Mouse (Mus musculus) adrenal gland, adult (tissue): Measurements from ENCODE around the gene Frat1.
A peak's percentile ranks its signal among the peaks of the same experiment; 100 is the strongest.

Experiments
- DNase-seq, 2 experiments: peaks; one replicate each; pipeline ENCODE4 v3.0.0; 2022 to 2023; ENCODE audit warnings: low spot score in 1 of 2; ENCODE audit not compliant: inconsistent age in 2 of 2

The Frat1 gene

DNA sequence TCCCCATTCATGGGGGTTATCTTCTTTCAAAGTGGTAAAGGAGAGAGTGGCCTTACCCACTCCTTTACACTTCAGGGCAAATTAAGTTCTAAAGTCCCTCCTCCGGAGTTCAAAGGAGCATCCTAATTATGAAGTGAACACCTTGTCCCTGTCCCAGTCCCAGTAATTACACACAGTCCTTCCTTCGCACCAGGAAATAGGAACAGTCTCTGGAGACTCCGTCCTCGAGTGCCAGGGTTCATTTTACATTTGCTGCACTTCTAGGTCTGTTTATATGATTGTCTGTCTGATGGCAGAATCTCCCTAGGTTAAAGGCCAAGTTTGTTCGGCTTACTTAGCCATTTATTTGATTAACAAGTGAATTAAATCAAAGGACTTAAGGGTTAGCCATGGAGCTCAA, 13.4 kb upstream of the Frat1 start:
- no peak for DNase-seq

DNA sequence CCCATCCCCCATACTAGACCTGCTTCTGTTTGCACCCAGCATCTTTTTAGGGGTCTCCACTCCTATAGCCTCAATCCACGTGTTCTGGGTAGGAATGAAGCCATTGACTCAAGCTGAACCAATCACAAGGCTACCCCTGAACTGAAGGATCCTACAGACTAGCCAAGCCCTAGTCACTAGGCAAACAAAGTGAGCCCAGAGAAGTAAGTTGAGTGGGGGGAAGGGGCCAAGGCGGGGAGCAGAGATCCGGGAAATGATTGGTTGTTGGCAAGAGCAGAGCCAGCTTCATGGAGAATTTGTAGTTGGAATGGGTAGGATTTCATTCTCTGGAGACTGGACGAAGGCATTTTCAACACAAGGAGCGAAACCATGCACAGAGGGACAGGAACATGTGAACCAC, 12.9 kb upstream of the Frat1 start:
- no peak for DNase-seq

DNA sequence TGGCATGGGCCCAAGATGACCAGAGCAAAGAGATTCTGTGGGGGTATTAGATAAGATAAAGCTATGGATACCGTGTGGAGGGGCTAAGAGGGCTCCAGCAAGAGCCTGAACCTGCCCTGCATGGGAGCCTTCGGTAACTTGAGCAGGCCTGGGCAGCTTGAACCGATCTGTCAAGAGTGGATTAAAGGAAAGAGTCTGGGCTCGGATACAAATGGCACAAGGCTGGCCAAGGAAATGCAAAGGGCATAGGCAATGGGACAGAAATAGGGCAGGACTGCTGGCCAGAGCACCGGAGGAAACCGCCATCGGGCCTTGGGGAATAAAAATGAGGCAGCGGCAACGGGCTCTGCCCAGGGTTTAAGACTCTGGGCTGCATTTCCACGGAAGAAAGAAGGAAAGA, 12.4 kb upstream of the Frat1 start:
- peak in 1 of 2 experiments; percentile 55 for DNase-seq

DNA sequence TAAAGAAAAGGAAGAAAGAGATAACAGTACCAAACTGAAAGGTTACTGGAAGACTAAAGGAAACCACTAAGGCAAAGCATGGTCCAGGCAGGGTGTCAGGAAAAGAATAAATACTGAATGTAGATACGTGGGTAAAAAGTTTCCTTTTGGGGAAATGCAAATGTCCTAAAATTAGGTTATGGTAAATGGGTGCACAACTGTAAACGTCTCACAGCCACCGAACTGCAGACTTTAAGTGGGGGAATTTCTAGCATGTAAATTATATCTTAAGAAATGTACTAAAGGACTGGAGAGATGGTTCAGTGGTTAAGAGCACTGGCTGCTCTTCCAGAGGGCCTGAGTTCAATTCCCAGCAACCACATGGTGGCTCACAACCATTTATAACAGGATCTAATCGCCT, 11.0 kb upstream of the Frat1 start:
- no peak for DNase-seq

DNA sequence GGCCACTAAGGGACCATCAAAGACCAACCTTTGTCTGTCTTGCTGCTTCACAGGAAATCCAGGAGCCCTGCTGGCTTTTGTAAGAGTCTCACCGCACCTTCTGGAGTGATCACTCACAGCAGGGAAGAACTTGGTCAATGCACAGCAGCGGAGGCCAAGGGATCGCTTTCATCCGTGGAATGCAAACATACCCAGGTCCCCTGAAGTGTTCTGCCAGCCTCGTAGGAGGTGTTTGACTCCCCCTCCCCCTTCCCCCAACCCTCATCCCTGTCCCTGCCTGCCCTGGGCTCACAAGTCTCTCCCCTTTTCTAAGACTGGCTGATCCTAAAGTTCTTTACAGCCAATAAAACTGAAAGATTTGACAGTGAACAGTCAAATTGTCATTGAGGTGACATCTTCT, 8.3 kb upstream of the Frat1 start:
- no peak for DNase-seq

DNA sequence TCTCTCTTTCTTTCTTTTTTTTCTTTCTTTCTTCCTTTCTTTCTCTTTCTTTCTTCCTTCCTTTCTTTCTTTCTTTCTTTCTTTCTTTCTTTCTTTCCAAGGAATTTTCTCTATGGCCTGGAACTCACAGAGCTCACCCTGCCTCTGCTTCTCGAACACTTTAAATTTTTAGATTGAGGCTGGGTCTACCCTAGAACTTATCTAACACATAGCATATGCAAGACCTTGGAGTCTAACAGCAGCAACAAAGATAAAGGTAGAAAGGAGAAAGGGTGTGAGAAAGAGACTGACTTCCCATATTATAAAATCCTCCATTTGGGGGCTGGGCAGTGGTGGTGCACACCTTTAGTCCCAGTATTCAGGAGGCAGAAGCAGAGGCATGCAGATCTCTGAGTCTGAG, 7.2 kb upstream of the Frat1 start:
- no peak for DNase-seq

DNA sequence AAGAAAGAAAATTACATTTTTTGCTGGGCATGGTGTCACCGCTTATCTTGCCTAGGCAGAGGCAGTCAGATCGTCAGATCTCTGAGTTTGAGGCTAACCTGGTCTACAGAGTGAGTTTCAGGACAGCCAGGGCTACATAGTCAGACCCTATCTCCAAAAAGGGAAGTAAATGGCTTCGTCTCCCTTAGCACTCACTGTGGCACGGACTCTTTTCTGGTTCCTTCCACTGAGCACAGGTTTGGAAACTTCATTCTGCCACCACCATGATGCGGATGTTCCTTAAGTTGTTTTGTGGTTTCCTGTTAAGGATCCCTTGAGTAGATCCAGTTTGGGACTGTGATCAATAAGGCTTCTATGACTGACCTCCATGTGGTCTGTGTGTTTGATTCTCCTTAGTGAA, 4.8 kb upstream of the Frat1 start:
- DNase-seq = no peak

DNA sequence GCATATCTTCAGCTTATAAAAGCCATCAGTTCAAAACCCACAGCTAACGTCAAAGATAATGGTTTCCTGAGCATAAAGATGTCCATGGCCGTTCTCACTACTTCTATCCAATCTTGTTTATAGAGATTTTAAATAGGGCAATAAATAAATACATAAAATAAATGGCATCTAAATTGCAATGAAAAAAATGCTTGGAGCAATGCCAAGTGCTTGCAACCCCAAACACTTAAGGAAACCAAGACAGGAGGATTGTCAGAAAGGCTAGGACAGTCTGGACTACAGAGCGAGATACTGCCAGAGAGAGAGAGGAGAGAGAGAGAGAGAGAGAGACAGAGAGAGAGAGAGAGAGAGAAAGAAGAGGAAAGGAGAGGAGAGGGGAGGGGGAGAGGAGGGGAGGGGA, 3.2 kb upstream of the Frat1 start:
- DNase-seq = no peak

DNA sequence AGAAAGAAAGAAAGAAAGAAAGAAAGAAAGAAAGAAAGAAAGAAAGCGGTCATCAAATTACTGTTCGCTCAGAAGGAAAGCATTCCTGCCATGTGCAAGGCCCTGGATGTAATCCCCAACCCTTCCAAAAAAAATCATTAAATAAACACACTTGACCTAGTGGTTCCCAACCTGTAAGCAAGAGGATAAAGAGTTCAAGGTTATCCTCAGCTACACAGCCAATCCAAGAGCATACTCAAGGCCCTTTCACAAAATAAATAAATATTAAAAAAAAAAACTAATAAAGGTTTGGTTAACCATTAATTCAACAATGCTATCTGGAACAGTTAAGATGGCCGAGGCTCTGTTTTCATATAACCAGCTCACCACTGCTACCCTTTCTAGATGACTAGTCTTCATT, 829 bp upstream of the Frat1 start:
- DNase-seq = no peak

DNA sequence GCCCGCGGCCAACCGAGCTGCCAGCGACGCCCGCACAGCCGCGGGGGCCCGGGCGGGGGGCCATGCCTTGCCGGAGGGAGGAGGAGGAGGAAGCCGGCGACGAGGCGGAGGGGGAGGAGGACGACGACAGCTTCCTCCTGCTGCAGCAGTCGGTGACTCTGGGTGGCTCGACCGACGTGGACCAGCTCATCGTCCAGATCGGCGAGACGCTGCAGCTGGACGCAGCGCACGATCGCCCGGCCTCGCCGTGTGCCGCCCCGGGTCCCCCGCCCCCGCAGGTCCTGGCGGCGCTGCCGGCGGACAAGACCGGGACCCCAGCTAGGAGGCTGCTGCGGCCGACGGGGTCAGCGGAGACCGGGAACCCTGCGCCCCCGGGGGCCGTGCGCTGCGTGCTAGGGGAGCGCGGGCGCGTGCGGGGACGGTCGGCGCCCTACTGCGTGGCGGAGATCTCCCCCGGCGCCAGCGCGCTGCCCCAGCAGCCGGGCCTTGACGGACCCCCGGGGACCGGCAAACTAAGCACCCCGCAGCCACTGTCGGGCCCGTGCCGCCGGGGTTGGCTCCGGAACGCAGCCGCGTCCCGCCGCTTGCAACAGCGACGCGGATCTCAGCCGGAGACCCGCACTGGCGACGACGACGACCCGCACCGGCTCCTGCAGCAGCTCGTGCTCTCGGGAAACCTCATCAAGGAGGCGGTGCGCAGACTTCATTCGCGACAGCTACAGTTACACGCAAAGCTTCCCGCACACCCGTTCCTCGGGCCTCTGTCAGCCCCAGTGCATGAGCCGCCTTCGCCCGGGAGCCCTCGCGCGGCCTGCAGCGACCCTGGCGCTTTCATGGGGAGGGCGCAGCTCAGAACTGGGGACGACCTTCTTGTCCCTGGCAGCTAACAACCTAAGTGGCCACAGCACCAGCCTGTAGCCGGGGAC, 599 bp downstream of the Frat1 start:
- peak; percentile 79 to 81 for DNase-seq

DNA sequence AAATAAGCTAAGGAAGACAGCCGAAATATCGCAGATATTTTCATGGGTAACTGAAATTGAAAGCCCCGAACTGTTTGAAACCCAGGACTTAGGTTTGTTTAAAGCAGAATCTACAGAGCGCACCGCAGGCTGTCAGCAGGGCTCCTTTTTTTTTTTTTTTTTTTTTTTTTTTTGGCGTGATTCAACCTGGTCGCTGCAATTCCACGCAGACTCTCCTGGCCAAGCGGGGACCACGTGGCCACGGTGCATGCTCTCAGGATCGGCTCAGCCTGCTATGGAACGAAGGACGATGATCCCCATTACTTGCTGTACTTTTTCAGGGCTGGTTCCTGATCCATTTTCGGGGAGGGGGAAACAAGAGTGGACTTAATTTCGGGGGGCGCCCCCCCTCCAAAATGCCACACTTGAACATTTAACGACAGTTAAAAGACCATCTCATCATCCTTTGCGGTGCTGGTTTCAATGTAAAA, 1.4 kb downstream of the Frat1 start:
- DNase-seq = peak; percentile 65 to 77

DNA sequence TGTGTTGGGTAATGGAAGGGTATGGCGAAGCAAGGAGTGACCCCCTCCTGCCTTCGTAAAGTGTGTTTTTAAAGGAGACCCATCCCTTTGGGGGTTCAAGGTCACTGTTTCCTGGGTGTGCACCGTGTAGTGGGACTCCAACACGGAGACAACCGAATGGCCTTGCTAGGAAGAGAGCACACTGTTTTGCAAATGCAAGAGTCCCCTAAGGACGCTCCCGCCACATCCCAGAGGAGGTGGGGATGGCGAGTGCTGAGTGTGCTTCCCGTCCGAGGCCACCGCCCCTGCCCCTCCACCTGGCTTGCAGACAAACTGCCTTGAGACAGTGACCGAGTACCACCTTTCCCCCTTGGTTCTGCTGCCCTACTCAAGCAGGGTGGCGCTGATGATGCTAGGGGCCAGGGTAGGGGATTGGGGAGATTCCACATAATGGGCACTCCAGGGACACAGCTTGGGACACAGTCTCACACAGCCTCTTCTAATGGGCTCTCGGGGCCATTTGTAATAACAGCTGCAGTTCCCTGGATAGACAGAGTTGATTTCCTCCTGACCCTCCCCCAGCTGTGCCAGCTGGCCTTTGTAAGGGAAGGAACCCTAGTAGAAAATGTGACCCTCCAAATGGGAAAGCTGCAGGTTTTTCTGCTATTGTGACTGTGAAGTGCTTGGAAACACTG, 2.1 kb downstream of the Frat1 start:
- peak in 1 of 2 experiments; percentile 13 for DNase-seq

DNA sequence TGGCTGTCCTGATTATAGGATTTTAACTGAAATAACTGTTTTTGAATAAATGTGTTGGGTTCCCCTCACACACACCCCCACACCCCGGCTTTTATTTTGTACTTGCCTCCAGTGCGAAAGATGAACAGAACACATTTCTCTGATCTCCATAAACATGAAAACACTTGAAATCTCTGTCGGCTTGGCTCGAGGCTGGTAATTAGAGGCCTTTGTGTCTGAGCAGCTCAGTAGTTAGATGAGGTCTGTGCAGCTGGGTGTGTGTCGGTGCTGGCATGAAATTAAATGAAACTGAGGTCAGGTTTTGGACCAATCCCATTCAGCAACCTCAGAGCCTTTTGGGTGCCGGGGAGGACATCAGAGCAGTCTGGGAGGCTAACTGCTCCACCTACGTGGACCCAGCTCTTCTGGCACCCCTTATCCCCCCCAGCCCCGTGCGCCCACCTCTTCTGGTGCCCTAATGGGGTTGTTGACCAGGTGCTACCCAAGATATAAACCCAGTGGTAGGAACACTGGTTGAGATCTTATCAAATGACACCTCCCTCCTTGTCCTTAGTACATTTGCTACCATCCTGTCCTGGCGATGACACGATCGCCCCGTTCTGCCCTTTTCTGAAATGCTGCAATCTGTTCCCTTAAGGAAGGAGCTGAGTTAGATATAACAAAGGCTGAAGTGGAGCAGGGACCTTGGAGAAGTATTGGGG, 2.9 kb downstream of the Frat1 start:
- peak; percentile 11 to 31 for DNase-seq

DNA sequence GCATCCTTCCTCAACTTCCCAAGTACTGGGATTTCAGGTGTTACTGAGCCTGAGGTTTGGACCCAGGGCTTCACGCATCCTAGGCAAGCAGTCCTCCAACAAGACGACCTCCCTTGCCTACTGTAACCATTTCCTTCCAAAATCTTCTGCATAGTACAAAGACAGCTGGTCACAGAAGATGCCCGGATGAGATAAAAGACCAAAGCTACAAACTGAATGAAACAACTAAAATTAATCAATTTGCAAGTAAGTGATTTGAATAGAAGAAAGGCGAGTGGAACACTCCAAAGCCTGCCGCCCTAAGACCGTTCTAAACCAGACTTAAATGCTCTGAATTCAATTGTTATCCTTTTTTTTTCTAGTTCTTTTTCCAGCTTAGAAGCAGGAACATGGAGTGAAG, 5.6 kb downstream of the Frat1 start:
- no peak for DNase-seq

DNA sequence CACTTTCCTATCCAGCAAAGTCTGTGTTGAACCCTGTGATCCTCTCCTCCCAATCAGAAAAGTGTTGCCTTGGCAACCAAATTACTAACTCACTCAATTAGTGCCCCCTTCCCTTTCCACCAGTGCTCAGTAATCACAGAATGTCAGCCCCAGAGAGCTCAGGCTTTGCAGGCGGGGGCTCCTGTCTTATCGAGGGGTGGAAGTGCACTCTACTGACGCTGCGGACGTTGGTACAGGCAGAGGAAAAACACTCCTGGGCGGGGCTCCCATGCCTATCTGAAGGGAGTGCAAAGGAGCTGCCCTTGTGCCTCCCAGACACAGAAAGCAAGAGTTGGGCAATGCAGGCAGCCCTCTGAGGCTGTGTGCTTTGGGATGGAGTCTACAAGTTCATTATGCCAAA, 6.0 kb downstream of the Frat1 start:
- DNase-seq = peak; percentile 50 to 70

DNA sequence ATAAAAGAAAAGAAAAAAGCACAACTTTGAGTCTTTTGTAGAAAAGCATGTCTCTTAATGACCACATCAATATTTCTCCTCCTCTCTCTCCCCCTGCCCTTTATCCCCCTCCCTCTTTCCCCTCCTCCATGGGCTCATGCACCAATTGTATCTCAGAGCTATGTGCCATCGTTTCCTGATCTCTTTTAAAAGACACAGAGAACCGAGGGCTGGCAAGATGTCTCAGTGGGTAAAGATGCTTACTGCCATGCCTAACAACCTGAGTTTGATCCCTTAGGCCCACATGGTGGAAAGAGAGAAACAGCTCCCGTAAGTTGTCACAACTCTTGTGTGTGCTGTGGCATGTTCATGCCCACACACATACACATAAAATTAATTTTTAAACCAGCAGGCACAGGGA, 6.9 kb downstream of the Frat1 start:
- DNase-seq = no peak

DNA sequence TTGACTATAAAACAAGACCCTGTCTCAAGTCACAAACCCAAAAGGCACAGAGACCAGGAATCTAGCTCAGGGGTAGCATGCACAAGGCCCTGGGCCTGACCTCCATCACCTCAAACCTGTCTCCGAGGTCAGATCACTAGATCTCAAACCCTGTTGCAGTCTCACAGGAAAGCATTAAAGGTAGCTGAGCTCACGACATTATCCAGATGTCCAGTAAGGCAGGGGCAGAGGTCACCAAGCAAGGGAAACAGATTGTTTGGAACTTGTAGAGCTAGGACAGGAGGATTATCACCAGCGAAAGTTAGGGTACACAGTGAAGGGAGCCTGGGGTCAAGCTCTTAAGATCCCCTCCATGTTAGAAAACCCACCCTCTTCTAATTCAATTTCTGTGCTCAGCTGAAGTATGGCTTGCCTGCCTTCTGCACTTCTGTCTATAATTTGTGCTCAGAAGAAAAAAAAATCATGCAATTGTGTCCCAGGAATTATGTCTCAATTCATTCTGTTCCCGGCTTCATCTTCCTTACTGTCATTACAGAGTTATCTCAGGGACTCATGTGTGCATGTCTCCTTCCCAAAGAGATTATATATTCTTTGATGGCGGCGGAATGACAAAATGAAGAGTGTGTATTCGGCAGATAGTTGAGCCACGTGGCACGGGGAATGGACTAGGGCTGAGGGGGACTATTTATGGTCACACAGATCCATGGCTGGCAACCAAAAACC, 7.6 kb downstream of the Frat1 start:
- no peak for DNase-seq

DNA sequence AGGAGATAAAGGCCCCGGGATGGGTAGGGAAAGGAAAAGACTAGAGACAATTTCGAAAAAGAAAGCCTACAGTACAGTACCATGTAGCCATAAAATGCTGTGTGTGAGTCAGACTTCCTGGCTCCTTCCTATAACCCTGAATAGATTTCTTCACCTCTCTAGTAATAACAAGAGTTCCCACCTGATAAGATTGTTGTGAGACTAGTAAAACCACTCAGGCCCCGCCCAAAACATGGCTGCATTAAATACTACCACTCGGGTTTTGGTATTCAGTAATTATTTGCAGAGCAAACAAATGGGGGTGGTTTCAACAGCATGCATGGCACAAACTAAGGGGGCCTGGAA, 8.1 kb downstream of the Frat1 start:
- no peak for DNase-seq

DNA sequence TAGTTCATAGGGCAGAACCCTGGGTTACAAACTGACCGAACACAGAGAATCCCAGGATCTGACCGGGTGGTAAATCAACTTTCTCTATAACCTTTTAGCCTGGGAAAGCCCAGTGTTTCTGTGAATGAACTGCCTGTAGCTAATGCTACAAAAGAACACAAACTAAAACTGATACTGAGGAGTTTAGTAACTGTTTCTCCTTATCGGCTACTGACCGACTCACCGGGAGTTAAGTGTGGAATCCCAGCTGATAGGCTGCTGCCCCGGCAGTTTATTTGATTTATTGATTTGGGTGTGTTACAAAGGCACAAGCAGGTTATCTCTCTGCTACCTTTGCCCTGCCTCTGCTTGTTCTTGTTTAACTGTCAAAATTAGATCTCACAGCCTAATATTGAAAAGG, 9.0 kb downstream of the Frat1 start:
- no peak for DNase-seq

DNA sequence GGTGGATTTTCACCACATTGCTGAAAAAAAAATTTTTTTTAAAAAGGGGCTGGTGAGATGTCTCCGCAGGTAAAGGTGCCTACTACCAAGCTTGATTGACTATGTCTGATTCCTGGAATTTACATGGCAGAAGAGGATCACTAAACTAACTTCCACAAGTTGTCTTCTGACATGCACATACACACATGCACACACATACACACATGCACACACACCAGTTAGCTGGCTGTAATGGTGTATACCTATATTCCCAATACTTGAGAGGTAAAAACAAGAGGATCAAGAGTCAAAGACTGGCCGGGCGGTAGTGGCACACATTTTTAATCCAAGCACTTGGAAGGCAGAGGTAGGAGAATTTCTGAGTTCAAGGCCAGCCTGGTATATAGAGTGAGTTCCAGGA, 9.9 kb downstream of the Frat1 start:
- DNase-seq = no peak

DNA sequence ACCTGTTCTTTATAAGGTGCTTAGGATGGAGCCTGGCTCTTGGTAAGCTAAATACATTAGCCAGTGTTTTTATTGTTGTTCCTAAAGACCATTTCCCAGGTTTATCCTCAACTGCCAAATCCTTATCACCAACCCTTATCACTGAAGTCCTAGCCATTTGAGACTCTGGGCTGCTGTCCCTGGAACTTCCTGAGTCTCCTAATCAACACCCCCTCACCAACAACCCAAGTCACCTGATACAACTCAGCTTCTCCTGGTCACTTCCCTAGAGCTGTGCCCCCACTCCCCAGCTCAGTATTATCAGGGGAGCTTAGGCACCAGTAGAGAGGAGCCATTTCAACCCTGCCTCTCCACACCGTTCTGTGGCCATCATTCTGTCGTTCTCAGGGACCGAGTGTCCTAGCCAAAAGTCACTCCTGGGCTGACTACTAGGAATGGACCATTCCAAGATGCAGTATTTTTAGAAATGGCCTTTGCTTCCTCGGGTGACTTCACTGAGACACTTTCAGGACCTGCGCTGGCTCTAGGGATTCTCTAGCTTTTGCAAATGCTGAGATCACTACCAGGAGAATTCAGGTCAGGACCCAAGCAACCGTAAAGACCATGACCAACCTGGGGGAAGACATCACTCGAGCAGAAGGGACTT, 11.5 kb downstream of the Frat1 start:
- DNase-seq = no peak
